Mouse (Mus musculus) adrenal gland, adult 8-10 months (tissue): ENCODE measurements around the gene Golga2. TPM values are rescaled to one million over a fixed set of nuclear protein-coding genes. Genes with fewer than 3 reads are reported as not detected.
"Not testable (repeated sequence)": the region's sequence is repeated elsewhere in the genome, so short reads cannot be mapped to it uniquely, and the experiment has no call there.

Experiments
- DNase-seq: peaks from one replicate; pipeline ENCODE4 v3.0.0; 2022
- total RNA-seq, 4 experiments: library from RNA; stranded (reverse); gene quantifications; 2 replicates each; pipeline ENCODE4 v1.2.4; 2022

Golga2 gene
- total RNA-seq, 4 experiments from 2014 or later = 68.4 to 97.0 (median 84.9) TPM

DNA sequence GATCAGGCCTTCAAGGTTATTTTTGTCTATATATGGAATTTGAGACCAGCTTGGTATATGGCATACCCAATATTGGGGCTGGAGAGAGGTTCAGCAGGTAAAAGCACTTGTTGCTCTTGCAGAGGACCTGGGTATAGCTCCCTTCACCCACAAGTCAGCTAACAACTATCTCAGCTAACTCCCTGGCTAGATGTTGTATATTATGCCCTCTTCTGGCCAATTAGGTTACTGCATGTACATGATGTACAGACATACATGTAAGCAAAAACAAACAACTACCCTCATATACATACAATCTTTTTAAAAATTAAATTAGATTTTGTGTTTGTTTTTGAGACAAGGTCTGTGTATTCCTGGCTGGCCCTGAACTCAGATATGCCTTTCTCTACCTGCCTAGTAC, 2.4 kb downstream of the Golga2 start:
- no peak for DNase-seq

DNA sequence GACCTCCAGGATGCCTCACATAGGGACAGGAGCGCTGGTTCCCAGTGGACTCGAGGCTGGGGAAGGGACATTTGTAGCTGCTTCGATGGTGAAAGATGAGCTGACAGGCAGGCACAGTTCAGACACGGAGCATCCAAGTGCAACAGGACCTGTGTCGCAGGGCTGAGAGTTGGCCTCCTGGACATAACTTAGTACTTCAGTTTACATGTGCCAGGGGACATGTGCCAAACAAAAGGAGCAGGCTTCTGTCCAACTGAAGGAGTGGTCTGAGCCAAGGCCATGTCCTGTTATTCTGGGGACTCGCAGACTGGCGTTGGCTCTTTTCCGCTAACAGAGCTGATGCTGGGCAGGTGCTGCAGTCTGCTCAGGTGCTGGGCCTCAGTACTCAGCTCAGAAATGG, 7.2 kb downstream of the Golga2 start:
- DNase-seq = no peak

DNA sequence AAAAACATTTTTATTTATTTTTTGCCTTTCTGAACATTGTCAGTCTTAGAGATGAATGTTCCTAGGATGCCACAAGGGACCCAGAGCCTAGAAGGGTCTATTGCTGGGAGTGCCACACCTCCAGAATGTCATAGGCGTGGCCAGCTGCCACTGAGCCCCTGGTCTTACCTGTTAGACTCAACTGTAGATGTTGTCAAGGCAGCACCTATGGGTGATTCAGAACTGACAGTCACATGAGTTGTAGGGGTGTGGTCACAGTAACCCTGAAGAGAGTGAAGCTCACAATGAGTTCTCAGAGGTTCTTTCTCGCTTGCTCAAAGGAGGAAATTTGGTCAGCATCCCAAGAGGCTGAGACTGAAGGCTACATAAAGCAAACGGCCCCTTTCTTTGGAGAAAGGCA, 8.1 kb downstream of the Golga2 start:
- DNase-seq = no peak

DNA sequence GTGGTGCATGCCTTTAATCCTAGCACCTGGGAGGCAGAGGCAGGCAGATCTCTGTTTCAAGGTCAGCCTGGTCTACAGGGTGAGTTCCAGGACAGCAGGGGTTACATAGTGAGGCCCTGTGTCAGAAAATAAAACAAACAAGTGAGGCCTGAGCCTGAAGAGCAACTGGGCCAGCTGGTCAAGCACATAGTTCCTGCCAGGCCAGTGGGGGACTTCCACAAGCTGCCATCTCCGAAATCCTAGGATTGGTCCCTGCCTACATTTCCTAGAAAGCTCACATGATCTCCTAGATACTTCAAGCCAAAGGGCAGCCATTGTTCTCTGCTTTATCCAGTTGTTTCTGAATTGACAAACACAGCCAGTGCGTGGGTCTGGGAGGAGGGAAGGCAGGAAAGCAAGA, 8.7 kb downstream of the Golga2 start:
- not testable (repeated sequence) for DNase-seq

DNA sequence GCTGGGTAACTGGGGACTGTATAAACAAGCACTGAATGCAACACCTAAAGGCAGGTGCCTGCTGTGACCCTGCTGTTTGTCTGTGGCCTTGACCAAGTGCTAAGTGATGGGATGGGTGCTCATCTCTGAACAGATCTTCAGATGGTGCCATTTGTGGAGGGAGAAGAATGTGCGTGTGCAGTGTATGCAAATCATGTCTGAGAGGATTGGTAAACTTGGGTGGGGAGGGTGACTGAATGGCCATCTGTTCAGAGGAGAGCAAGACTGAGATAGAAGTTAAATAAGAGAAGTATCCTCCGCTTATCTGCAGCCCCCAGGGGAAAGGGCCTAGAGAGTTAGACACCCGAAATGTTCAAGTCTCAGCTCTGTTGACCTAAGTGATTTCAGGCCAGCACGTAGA, 12.3 kb downstream of the Golga2 start:
- DNase-seq = no peak

DNA sequence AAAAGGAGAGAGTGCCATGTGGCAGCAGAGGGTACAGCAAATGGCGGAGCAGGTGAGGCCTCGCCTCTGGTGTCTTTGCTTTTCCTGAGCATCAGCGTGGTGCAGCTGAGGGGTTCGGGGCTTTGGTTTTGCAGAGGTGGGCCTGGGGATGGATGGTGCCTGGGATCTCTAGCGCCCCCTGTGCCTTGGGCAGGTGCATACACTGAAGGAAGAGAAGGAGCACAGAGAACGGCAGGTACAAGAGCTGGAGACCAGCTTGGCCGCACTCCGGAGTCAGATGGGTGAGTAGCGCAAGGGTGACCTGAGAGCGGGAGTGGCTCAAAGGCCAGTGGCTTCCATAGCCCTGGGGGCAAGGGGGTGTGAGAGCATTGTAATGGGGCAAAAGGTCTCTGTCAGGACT, 15.8 kb downstream of the Golga2 start:
- no peak for DNase-seq

DNA sequence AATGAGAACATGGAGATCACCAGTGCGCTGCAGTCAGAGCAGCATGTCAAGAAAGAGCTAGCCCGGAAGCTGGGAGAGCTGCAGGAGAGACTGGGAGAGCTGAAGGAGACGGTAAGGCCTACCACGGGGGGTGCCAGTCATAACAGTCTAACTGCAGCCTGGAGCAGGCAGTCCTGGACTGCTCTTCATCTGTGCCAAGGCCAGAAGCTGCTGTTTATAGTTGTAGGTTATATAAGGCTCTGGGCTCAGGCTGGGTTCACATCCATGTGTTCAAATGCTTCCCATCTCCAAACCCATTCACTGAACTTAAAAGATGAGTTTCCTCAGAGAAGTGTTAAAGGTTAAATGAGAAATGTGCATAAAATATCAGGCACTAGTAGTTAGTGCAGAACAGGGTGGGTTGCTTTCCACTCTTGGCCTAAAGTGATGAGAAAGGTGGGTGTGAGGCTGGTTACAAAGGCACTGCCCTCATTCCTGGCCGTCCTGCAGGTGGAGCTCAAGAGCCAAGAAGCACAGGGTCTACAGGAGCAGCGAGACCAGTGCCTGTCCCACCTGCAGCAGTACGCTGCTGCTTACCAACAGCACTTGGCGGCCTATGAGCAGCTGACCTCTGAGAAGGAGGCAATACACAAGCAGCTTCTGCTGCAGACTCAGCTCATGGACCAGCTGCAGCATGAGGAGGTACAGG, 17.1 kb downstream of the Golga2 start:
- no peak for DNase-seq

DNA sequence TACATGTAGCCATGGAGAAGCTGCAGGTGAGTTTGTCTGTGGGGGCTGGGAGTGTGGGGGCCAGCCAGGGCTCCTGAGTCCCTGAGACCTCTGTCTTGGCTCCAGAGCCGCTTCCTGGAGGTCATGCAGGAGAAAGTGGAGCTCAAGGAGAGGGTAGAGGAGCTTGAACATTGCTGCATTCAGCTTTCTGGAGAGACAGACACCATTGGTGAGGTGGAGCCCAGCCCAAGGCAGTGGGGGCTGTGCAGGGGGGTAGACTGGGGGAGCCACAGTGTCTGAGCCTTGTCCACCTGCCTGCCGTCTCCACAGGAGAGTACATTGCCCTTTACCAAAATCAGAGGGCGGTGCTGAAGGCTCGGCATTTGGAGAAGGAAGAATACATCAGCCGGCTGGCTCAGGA, 18.5 kb downstream of the Golga2 start:
- no peak for DNase-seq

DNA sequence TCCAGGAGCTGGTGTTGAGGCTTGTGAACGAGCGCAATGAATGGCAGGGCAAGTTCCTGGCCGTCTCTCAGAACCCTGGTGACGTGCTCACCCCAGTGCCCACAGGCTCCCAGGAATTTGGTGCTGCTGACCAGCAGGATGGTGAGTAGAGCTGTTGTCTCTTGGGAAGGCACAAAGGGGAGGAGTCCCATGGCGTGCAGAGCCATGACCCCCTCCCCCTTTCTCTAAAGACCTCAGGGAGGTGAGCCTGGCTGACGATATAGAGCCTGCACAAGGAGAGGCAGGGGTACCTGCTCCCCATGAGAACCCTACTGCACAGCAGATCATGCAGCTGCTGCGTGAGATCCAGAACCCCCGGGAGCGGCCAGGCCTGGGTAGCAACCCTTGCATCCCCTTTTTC, 19.0 kb downstream of the Golga2 start:
- DNase-seq = no peak

DNA sequence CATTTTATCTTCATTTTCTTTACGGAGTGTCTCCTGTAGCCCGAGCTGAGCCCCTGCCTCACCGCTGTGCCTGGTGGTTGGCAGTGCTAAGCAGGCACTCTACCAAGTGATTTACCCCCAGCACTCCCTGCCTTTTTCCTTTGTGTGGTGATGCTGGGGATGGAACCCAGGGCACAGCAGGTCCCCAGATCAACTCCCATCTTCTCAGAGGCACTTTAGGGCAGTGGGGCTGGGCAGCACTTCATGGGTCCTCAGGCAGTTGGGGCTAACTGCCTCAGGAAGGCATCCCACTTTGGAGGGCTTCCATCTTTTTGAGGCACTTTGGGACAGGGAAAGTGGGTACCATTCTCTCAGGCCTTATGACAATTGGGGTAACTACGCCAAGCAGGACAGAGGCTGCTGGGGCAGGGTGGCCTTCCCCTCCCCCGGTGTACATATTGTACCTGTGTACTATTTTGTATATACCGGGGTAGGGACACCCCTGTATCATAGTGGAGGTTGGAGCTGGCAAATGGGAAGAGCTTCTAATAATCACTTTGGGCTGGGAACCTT, 20.1 kb downstream of the Golga2 start:
- DNase-seq = no peak

DNA sequence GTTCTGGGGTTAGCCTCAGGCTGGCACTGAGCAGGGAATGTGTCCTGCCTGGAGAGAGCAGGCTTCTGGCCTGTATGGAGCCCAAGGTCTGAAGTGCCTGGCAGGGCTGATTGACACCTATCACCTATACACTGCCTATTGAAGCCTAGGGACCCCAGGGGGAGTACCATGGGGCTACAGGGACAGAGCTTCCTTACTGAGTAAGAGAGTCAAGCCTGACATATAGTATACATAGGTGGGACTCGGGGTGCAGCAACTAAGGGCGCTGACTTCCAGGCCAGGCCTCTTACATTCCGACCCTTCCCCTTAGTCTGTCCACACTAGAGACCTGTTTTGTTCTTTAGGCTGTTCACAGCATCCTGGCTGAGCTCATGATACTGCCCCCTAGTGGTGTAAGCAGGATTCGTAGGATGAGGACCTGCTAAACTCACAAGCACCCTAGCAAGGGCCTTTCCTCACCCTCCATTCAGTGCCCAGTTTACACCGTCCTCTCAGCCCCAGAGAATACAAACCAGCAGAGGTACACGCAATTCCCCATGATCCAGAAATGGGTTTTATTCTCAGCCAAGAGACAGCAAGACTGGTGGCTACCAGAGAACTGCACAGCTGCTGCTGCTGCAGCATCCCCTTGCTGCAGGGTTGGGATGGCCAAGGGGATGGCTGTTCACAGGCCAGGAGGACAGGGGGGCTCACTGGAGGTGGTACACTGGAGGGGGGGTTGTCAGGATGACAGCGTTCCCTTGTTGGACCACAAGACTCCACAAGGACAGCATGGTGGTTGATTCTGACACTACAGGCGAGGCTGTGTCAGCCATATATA, 21.0 kb downstream of the Golga2 start:
- DNase-seq = no peak

DNA sequence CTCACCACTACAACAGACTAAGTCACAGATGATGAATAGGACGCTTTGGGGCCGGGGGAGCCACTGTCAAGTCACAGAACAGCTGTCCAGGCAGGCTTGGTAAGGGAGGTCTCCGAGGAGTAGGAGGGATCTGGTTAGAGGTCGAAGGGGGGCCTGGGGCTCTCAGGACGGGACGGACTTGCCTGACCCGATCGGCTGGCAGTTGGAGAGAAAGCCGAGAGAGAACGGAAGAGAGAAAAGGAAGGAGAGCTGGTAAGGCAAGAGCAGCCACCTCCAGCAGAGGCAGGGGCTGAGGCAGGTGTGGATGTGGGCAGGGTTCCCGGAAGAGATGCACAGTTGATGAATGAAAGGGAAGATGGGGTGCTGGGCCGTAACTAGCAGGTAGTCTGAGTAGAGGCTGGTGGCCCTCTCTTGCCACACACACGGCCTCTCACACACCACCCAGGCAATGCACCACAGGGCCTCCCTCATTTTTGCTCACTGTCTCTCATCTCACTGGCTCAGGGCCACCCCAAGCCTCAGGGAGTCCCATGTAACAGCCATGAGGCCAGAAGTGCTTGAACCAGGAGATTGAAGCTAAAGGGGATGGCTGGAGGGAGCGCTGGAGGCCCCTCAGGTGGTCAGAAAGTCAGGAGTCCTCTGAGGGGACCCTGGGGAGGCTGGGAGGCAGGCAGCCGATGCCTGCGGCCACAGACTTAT, 21.8 kb downstream of the Golga2 start:
- no peak for DNase-seq

DNA sequence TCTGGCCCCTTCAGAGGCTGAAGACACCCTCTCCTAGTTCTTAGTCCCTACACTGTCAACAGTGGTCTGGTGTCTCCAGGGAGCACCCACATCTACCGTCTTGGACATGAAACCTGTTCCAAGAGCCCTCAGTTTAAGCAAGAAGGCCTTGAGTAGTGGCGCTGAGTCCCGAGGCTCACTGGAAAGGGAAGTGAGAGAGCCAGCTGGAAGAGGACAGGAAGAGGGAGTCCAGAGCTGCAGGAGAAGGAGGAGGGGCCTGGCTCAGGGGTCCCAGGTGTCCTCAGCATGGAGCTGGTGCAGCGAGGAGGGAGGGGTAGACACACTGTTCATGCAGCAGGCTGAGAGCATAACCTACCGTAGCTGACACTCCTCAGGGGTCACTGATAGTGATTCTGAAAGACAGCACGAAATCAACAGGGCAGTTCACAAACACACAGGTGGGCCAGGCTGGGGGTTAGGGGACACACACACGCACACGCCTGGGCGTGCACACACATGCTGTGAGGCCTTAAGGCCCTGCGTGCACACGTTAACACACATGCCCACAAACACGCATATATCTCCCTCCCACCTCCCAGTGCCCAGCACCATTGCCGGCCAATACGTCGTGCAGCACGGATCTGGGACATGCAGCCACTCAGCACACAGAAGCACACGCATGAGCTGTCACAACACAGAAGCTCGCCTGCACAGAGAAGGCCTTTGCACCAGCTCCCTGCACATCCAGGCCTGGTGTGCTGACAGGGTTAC, 23.1 kb downstream of the Golga2 start:
- no peak for DNase-seq

DNA sequence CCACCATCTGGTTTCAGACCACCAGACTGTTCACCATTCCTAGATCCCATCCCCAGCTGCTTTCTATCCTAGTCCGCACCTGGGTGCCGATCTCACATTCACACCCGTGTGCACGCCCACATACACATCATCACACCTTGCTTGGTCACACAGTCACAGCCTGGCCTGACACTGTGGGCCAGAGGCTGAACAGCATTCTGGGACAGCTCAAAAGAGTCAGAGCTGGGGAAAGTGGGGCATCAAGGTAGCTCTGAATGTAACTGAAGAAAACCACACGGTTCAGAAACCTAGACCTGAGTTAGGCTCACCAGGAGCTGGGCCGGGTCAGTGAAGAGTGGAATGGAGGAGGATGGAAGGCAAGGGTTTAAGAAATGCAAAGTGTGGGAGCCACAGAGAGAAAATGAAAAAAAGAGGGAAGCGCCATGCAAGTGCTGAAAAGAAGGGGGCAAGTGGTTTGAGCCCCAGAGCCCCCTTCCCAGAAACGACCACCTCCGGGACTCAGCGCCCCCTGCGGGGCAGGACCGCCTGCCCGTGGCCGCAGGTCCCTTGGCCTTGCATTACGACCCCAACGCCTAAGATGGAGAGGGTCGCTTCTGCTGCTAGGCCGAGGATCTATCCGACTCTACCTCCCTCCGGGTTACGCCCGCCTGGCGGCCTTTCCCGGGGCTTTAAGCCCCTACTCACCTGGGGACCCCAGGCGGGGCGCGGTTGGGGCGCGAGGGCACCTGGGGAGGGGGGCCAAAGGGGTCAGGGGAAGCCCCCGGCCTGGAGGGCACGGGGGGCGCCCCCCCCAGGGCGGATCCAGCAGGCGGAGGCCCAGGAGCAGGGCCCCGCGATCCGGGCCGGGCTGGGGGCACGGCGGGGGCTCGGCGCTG, 24.5 kb downstream of the Golga2 start:
- no peak for DNase-seq

DNA sequence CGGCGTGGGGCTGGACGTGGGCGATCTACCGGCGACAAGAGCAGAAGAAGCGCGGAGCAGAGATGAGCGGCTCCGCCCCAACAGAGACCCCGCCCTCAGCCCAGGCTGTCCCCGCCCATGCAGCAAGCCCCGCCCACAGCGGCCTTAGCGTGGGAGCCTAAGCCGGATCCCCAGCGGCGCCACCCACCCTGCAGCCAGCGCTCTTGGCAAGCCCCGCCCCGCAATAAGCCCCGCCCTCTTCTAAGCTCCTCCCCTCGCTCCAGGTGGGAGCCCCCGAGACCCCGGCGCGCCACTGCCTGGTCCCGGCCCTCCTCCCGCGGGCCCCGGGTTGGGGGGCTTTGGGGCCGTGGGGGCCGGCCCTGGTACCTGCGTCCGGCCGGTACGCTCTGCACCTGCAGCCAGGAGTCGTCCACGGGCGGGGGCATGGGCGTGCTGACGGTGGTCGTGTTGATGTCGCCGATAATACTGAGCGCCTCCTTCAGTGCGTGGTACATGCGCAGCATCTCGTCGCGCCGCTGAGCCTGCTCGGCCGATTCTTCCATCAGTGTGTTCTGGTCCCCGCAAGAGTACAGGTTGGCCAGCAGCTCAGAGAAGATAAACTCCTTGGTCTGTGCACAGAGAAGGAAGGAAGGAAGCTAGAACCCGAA, 25.3 kb downstream of the Golga2 start:
- peak; percentile 64 for DNase-seq

DNA sequence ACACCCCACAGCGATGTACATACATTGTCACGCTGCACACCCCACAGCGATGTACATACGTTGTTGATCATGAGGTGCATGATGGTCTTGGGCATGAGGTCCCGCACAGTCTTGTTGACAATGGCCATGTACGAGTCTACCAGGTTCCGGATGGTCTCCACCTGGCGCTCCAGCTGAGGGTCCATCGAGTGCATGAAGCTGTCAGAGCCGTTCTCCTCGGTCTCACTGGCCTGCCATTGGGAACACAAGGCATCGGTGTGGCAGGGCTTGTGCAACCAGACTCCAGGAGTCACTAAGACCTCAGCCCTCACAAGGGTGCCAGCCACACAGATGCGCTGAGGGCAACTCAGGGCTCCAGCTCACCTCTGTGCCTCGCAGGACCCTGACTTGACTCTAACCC, 27.6 kb downstream of the Golga2 start:
- no peak for DNase-seq

DNA sequence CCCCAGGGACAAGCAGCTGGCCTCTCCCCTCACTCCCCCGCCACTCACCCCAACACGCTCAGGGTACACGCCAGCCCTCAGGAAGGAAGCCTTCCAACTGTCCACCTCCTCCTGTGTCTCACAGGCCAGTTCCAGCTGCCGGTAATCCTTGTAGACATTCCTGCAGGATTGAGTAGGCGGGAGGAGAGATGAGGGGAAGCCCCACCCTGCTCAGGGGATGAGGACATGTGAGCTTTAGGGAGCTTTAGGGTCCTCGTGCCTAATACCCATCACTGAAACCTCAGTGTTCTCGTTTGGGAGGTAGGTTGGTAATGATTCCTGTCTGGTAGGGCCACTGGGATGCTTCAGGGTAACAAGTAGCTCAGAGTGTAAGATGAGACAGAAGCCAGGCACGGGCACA, 28.6 kb downstream of the Golga2 start:
- DNase-seq = no peak

DNA sequence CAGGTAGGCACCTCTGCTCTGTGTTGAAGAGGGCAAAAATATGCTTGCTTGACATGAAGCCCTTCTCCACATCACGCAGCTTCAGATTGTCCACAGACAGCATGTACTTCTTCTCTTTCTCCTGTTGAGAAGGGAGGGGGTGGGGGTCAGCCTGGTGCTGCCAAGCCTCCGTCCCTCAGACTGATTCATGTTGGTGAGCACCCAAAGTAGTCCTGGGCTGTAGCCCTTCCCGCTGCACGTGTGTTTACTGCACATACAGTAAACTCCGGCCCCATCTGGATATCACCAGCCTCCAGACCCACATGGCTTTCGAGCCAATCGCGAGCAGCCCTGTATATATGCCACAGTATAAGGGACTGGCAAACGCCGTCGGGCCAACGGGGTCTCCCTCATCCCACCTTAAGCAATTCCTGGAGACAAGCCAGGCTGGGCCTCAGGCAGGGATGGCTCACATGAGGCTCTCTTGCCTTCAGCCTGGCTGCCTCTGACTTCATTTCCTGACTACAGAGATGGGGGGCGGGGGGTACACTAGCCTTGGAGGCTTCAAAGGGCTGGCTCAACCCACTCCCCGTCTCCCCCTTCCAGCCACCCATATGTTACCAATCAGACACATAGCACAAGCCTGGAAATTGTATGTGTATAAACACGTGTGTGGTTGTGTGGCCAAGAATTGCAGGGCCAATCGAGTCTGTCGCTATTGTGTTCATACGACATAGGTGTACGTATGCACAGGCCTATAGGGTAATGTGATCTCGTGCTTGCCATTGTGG, 29.9 kb downstream of the Golga2 start:
- no peak for DNase-seq

DNA sequence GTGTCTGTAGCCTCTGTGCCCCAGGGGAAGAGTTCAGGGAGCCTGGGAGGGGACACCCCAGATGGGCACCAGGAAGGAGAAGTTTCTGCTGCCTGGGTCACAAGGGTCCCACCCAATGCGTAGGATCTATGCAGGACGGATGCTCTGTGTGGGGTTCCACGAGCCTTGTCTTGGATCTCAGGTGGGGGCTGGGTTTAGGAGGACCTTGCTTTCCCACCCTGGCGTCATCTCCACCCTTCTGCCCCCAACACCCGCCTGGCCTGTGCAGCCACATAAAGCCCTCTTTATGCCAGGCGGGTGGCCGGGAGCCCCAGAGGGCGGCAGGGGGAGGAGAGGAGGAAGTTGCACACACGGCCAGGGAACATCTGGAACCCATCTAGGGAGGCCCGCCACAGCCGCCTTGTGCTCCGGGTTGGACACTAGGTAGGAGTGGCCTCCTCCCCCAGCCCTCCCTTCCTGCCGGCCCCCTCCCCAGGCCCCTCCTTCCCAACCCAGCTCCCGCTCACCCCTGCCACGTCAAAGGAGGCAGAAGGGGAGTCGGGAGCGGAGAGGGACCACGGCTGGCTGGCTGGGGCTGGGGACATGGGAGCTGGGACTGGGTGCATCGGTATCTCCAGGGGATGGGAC, 30.7 kb downstream of the Golga2 start:
- no peak for DNase-seq
